Mouse (Mus musculus) heart, embryonic 14.5 days (tissue): ENCODE measurements around the gene Lrrc58. TPM values are rescaled to one million over a fixed set of nuclear protein-coding genes. Genes with fewer than 3 reads are reported as not detected.

Experiments used
- ATAC-seq: fragments of 200-750 bp; cut with Nextera tagmentation; 2 replicates; pipeline ENCODE4 v1.8.0; 2017; ENCODE audit warnings: low read depth, moderate TSS enrichment; ENCODE audit not compliant: insufficient number of reproducible peaks, insufficient read depth, low FRiP score
- H3K27ac ChIP-seq, 2 experiments: fragments of 200-500 bp in 1 of 2; fragments of 300-500 bp in 1 of 2; sonication (generic) in 1 of 2; replicated peaks in 1 of 2; 2 replicates each; pipeline ENCODE4 v1.5.1; 2012 to 2014; ENCODE audit warnings: low read depth in 2 of 2, low read length in 2 of 2, control low read depth in 1 of 2, mild to moderate bottlenecking in 1 of 2, mixed read lengths in 1 of 2; ENCODE audit not compliant: control insufficient read depth in 1 of 2, insufficient read depth in 1 of 2
- H3K27me3 ChIP-seq: fragments of 300-500 bp; sonication (generic); 2 replicates; pipeline ENCODE4 v1.6.1; 2014; ENCODE audit warnings: mild to moderate bottlenecking, low read length, control low read depth; ENCODE audit not compliant: control insufficient read depth, insufficient read depth
- H3K36me3 ChIP-seq: fragments of 300-500 bp; sonication (generic); 2 replicates; pipeline ENCODE4 v1.6.1; 2014; ENCODE audit warnings: mild to moderate bottlenecking, control low read depth, low read length, mixed read lengths; ENCODE audit not compliant: control insufficient read depth, insufficient read depth
- H3K4me1 ChIP-seq, 2 experiments: fragments of 200-500 bp in 1 of 2; fragments of 300-500 bp in 1 of 2; sonication (generic) in 1 of 2; 2 replicates each; pipeline ENCODE4 v1.6.1; 2012 to 2014; ENCODE audit warnings: low read length in 2 of 2, control low read depth in 1 of 2, mixed read lengths in 1 of 2; ENCODE audit not compliant: control insufficient read depth in 2 of 2, insufficient read depth in 2 of 2
- H3K4me2 ChIP-seq: fragments of 300-500 bp; sonication (generic); 2 replicates; pipeline ENCODE4 v1.6.1; 2014; ENCODE audit warnings: mild to moderate bottlenecking, low read length
- H3K4me3 ChIP-seq, 2 experiments: fragments of 200-500 bp in 1 of 2; fragments of 300-500 bp in 1 of 2; sonication (generic) in 1 of 2; 2 replicates each; pipeline ENCODE4 v1.5.1; 2012 to 2014; ENCODE audit warnings: low read length in 2 of 2, mild to moderate bottlenecking in 2 of 2, control low read depth in 1 of 2, low read depth in 1 of 2, moderate library complexity in 1 of 2; ENCODE audit not compliant: control insufficient read depth in 1 of 2, insufficient read depth in 1 of 2
- H3K9ac ChIP-seq: fragments of 300-500 bp; sonication (generic); 2 replicates; pipeline ENCODE4 v1.6.1; 2014; ENCODE audit warnings: mild to moderate bottlenecking, low read length
- H3K9me3 ChIP-seq: fragments of 300-500 bp; sonication (generic); 2 replicates; pipeline ENCODE4 v1.6.1; 2016; ENCODE audit warnings: low read length, control low read depth; ENCODE audit not compliant: control insufficient read depth
- WGBS: fragments of 180-500 bp; shearing (Covaris S2); extraction: QIAGEN DNeasy Blood & Tissue Kit; methylation state at CpG from one replicate; pipeline ENCODE4 v1.1.7; 2014; 5-methylcytosine and 5-hydroxymethylcytosine counted together
- polyA plus RNA-seq: library from polyadenylated mRNA; unstranded; fragments of >200 nt; fragmentation: Nextera tagmentation; extraction: Ambion mirVana; gene quantifications from 2 replicates; pipeline ENCODE4 v1.2.1, GENCODE M21; 2014

Gene Lrrc58
- polyA plus RNA-seq, 1 experiment from 2014 or later = 42.6 TPM

- no peaks in the 10 kb centered on the region for H3K9me3 ChIP-seq
- H3K4me1 ChIP-seq = peaks cover 16 to 31% of the 10 kb centered on the region in 2 experiments
- H3K4me3 ChIP-seq = no peak overlapping the region
- no peak overlapping the region for H3K9ac ChIP-seq
- H3K27ac ChIP-seq = no peak overlapping the region
- no peak for ATAC-seq
- H3K27me3 ChIP-seq = no peaks in the 10 kb centered on the region
- no peaks in the 10 kb centered on the region for H3K36me3 ChIP-seq
- H3K4me2 ChIP-seq = no peak overlapping the region
- WGBS = 54% methylated on average over 3 of the region's 3 CpGs
Observed at GRCm38 (mm10) chr16:37856327-37856726, 11.9 kb upstream of the Lrrc58 start.

- H3K4me1 ChIP-seq = peaks cover 16 to 23% of the 10 kb centered on the region in 2 experiments
- WGBS = 91% methylated on average over 8 of the region's 8 CpGs
- no peak overlapping the region for H3K4me2 ChIP-seq
- H3K9ac ChIP-seq = no peak overlapping the region
- ATAC-seq = no peak
- H3K36me3 ChIP-seq = no peaks in the 10 kb centered on the region
- no peak overlapping the region for H3K27ac ChIP-seq
- H3K4me3 ChIP-seq = no peak overlapping the region
- no peaks in the 10 kb centered on the region for H3K27me3 ChIP-seq
- no peaks in the 10 kb centered on the region for H3K9me3 ChIP-seq
Observed at GRCm38 (mm10) chr16:37857495-37857894, 10.7 kb upstream of the Lrrc58 start.

GRCm38 (mm10) chr16:37860213-37860612 lies 8.0 kb upstream of the Lrrc58 start:
- H3K27me3 ChIP-seq = no peaks in the 10 kb centered on the region
- no peak overlapping the region for H3K9ac ChIP-seq
- H3K4me1 ChIP-seq = peaks cover 3 to 11% of the 10 kb centered on the region in 2 experiments
- H3K9me3 ChIP-seq = no peaks in the 10 kb centered on the region
- H3K36me3 ChIP-seq = no peaks in the 10 kb centered on the region
- H3K4me3 ChIP-seq = no peak overlapping the region
- no peak overlapping the region for H3K4me2 ChIP-seq
- WGBS = 60% methylated on average over 7 of the region's 7 CpGs
- ATAC-seq = no peak
- no peak overlapping the region for H3K27ac ChIP-seq

- no peaks in the 10 kb centered on the region for H3K27me3 ChIP-seq
- H3K9me3 ChIP-seq = no peaks in the 10 kb centered on the region
- H3K4me3 ChIP-seq = no peak within 1 kb of the TSS
- no peaks in the 10 kb centered on the region for H3K36me3 ChIP-seq
- ATAC-seq = no peak; the same call in 1 of the 2 replicates
- H3K4me1 ChIP-seq = peaks cover 3 to 10% of the 10 kb centered on the region in 2 experiments
- WGBS = 29% methylated on average over 7 of the region's 7 CpGs
- no peak within 1 kb of the TSS for H3K27ac ChIP-seq
- no peak within 1 kb of the TSS for H3K9ac ChIP-seq
- no peak within 1 kb of the TSS for H3K4me2 ChIP-seq
Observed at GRCm38 (mm10) chr16:37861029-37861428, 7.2 kb upstream of the Lrrc58 start, which contains the start of gene Gm36028. Gm36028 (minus strand) TSS chr16:37861146.

GRCm38 (mm10) chr16:37863876-37864275 lies 4.3 kb upstream of the Lrrc58 start:
- Histone ChIP-seq H3K4me2 (no peak overlapping the region), H3K27ac (no peak overlapping the region), H3K9me3 (no peaks in the 10 kb centered on the region), H3K9ac (no peak overlapping the region), H3K4me1 (peaks cover 5 to 10% of the 10 kb centered on the region in 2 experiments), H3K36me3 (no peaks in the 10 kb centered on the region), H3K27me3 (no peaks in the 10 kb centered on the region), H3K4me3 (no peak overlapping the region)
- no peak for ATAC-seq
- 69% methylated on average over 3 of the region's 3 CpGs for WGBS

- no peaks in the 10 kb centered on the region for H3K36me3 ChIP-seq
- H3K4me2 ChIP-seq = no peak overlapping the region
- H3K4me3 ChIP-seq = no peak overlapping the region
- WGBS = 87% methylated on average over 9 of the region's 9 CpGs
- H3K27me3 ChIP-seq = no peaks in the 10 kb centered on the region
- ATAC-seq = no peak
- no peak overlapping the region for H3K9ac ChIP-seq
- no peaks in the 10 kb centered on the region for H3K9me3 ChIP-seq
- no peak overlapping the region for H3K27ac ChIP-seq
- H3K4me1 ChIP-seq = peaks cover 5 to 17% of the 10 kb centered on the region in 2 experiments
Observed at GRCm38 (mm10) chr16:37865841-37866240, 2.3 kb upstream of the Lrrc58 start.

GRCm38 (mm10) chr16:37868506-37869469 lies 599 bp downstream of the Lrrc58 start:
- ATAC-seq = peak; percentile 68
- peak overlapping the region; percentile 61 to 98 for H3K4me3 ChIP-seq
- H3K4me1 ChIP-seq = peaks cover 11 to 25% of the 10 kb centered on the region in 2 experiments
- H3K27me3 ChIP-seq = no peaks in the 10 kb centered on the region
- 0% methylated on average over 82 of the region's 87 CpGs for WGBS
- peak overlapping the region; percentile 90 to 99 for H3K27ac ChIP-seq
- no peaks in the 10 kb centered on the region for H3K9me3 ChIP-seq
- peak overlapping the region; percentile 99 for H3K9ac ChIP-seq
- H3K36me3 ChIP-seq = no peaks in the 10 kb centered on the region
- peak overlapping the region; percentile 82 for H3K4me2 ChIP-seq
